Mouse (Mus musculus): ENCODE data around the gene A730009L09Rik.

GRCm38 (mm10) chr16:84553981-84554380, 39.1 kb downstream of the A730009L09Rik start:
- TF ChIP-seq CTCF (IDR thresholded peaks at IDR 0.05; ENCODE audit: low read depth) = no peak
- TF ChIP-seq EP300 (optimal IDR thresholded peaks at IDR 0.05) = no peak

Measured in stomach, postnatal 0 days (tissue).